Mouse (Mus musculus) heart, embryonic 11.5 days (tissue): ENCODE measurements around the gene Thap4. TPM values are rescaled to one million over a fixed set of nuclear protein-coding genes. Genes with fewer than 3 reads are reported as not detected.

Experiments used
- ATAC-seq: fragments of 200-750 bp; cut with Nextera tagmentation; replicated peaks from 2 replicates; pipeline ENCODE4 v1.8.0; 2017; ENCODE audit warnings: moderate library complexity; ENCODE audit not compliant: insufficient number of reproducible peaks, low FRiP score, low TSS enrichment
- H3K27ac ChIP-seq: fragments of 300-500 bp; sonication (generic); 2 replicates; pipeline ENCODE4 v1.5.1; 2014; ENCODE audit warnings: mild to moderate bottlenecking, low read depth, low read length
- H3K27me3 ChIP-seq: fragments of 300-500 bp; sonication (generic); 2 replicates; pipeline ENCODE4 v1.6.1; 2014; ENCODE audit warnings: mild to moderate bottlenecking, low read length, mixed read lengths; ENCODE audit not compliant: control insufficient read depth, insufficient read depth
- H3K36me3 ChIP-seq: fragments of 300-500 bp; sonication (generic); 2 replicates; pipeline ENCODE4 v1.6.1; 2014; ENCODE audit warnings: mild to moderate bottlenecking, low read length, moderate library complexity, mixed read lengths; ENCODE audit not compliant: control insufficient read depth, insufficient read depth
- H3K4me1 ChIP-seq: fragments of 300-500 bp; sonication (generic); 2 replicates; pipeline ENCODE4 v1.6.1; 2014; ENCODE audit warnings: low read length; ENCODE audit not compliant: control insufficient read depth, insufficient read depth
- H3K4me2 ChIP-seq: fragments of 300-500 bp; sonication (generic); 2 replicates; pipeline ENCODE4 v1.6.1; 2014; ENCODE audit warnings: mild to moderate bottlenecking, moderate library complexity
- H3K4me3 ChIP-seq: fragments of 300-500 bp; sonication (generic); 2 replicates; pipeline ENCODE4 v1.5.1; 2014; ENCODE audit warnings: low read depth, low read length
- H3K9ac ChIP-seq: fragments of 300-500 bp; sonication (generic); 2 replicates; pipeline ENCODE4 v1.6.1; 2014; ENCODE audit warnings: mild to moderate bottlenecking, low read depth, low read length, moderate library complexity
- H3K9me3 ChIP-seq: fragments of 300-500 bp; sonication (generic); replicated peaks from 2 replicates; pipeline ENCODE4 v1.6.1; 2016; ENCODE audit warnings: low read length; ENCODE audit not compliant: control insufficient read depth
- WGBS: fragments of 180-500 bp; shearing (Covaris S2); extraction: QIAGEN DNeasy Blood & Tissue Kit; methylation state at CpG from one replicate; pipeline ENCODE4 v1.1.7; 2014; ENCODE audit not compliant: insufficient replicate concordance; 5-methylcytosine and 5-hydroxymethylcytosine counted together
- polyA plus RNA-seq: library from polyadenylated mRNA; unstranded; fragments of >200 nt; fragmentation: Nextera tagmentation; extraction: Ambion mirVana; gene quantifications from 2 replicates; pipeline ENCODE4 v1.2.1, GENCODE M21; 2014

Gene Thap4
- polyA plus RNA-seq, 1 experiment from 2014 or later, result 49.5 TPM

- Histone ChIP-seq H3K9me3 (no peaks in the 10 kb centered on the region), H3K4me3 (no peak overlapping the region), H3K27me3 (no peaks in the 10 kb centered on the region), H3K4me1 (peaks cover 12% of the 10 kb centered on the region; the same call in 1 of the 2 replicates), H3K36me3 (no peaks in the 10 kb centered on the region), H3K9ac (no peak overlapping the region), H3K27ac (no peak overlapping the region), H3K4me2 (no peak overlapping the region)
- WGBS, result 82% methylated on average over 3 of the region's 3 CpGs
- no peak for ATAC-seq
Measured at GRCm38 (mm10) chr1:93735859-93736258, 18.8 kb downstream of the Thap4 start.

GRCm38 (mm10) chr1:93731880-93732281, 22.8 kb downstream of the Thap4 start:
- 17% methylated on average over 3 of the region's 3 CpGs for WGBS
- Histone ChIP-seq H3K9ac (peak overlapping the region; percentile 43; the same call in 1 of the 2 replicates), H3K4me3 (no peak overlapping the region), H3K4me2 (peak overlapping the region; percentile 34), H3K36me3 (no peaks in the 10 kb centered on the region), H3K27me3 (no peaks in the 10 kb centered on the region), H3K27ac (0 out of 2 replicates have a peak overlapping the region, but pooled peaks have one; percentile 16), H3K9me3 (no peaks in the 10 kb centered on the region), H3K4me1 (peaks cover 9% of the 10 kb centered on the region; the same call in 1 of the 2 replicates)
- ATAC-seq, result no peak

GRCm38 (mm10) chr1:93731103-93731502, 23.6 kb downstream of the Thap4 start:
- Histone ChIP-seq H3K4me1 (peaks cover 9% of the 10 kb centered on the region; the same call in 1 of the 2 replicates), H3K9me3 (no peaks in the 10 kb centered on the region), H3K4me3 (no peak overlapping the region), H3K4me2 (peak overlapping the region; percentile 36; the same call in 1 of the 2 replicates), H3K9ac (no peak overlapping the region), H3K36me3 (no peaks in the 10 kb centered on the region), H3K27ac (no peak overlapping the region; the same call in 1 of the 2 replicates), H3K27me3 (no peaks in the 10 kb centered on the region)
- no peak for ATAC-seq
- WGBS, result 84% methylated on average over 5 of the region's 5 CpGs

GRCm38 (mm10) chr1:93726974-93727373, 27.7 kb downstream of the Thap4 start:
- ATAC-seq, result peak; percentile 43
- no peak overlapping the region for H3K27ac ChIP-seq

GRCm38 (mm10) chr1:93726116-93726515, 28.5 kb downstream of the Thap4 start:
- Histone ChIP-seq H3K4me2 (no peak overlapping the region), H3K27ac (no peak overlapping the region), H3K4me1 (peaks cover 7% of the 10 kb centered on the region; the same call in 1 of the 2 replicates), H3K27me3 (no peaks in the 10 kb centered on the region), H3K4me3 (no peak overlapping the region), H3K36me3 (no peaks in the 10 kb centered on the region), H3K9me3 (no peaks in the 10 kb centered on the region), H3K9ac (no peak overlapping the region)
- 78% methylated on average over 3 of the region's 3 CpGs for WGBS
- ATAC-seq, result no peak

More at GRCm38 (mm10) chr1:93726974-93727373, 27.7 kb downstream of the Thap4 start:
- Histone ChIP-seq H3K9ac (no peak overlapping the region), H3K4me1 (peaks cover 13% of the 10 kb centered on the region; the same call in 1 of the 2 replicates), H3K27me3 (no peaks in the 10 kb centered on the region), H3K4me3 (no peak overlapping the region), H3K36me3 (no peaks in the 10 kb centered on the region), H3K9me3 (no peaks in the 10 kb centered on the region), H3K4me2 (no peak overlapping the region)
- WGBS, result 58% methylated on average over 3 of the region's 3 CpGs

GRCm38 (mm10) chr1:93725665-93726064, 29.0 kb downstream of the Thap4 start:
- no peaks in the 10 kb centered on the region for H3K27me3 ChIP-seq
- peak; percentile 40; the same call in 1 of the 2 replicates for ATAC-seq
- H3K4me2 ChIP-seq, result no peak overlapping the region
- WGBS, result 67% methylated on average over 5 of the region's 5 CpGs
- H3K4me3 ChIP-seq, result no peak overlapping the region
- no peaks in the 10 kb centered on the region for H3K9me3 ChIP-seq
- H3K9ac ChIP-seq, result no peak overlapping the region
- peaks cover 5% of the 10 kb centered on the region; the same call in 1 of the 2 replicates for H3K4me1 ChIP-seq
- H3K27ac ChIP-seq, result no peak overlapping the region
- no peaks in the 10 kb centered on the region for H3K36me3 ChIP-seq

- H3K4me1 ChIP-seq, result peaks cover 8% of the 10 kb centered on the region
- no peak for ATAC-seq
- H3K9ac ChIP-seq, result no peak overlapping the region
Measured at GRCm38 (mm10) chr1:93724623-93725022, 30.0 kb downstream of the Thap4 start.

GRCm38 (mm10) chr1:93721557-93721956, 33.1 kb downstream of the Thap4 start:
- WGBS, result 69% methylated on average over 7 of the region's 7 CpGs
- ATAC-seq, result no peak
- no peaks in the 10 kb centered on the region for H3K27me3 ChIP-seq
- no peak overlapping the region for H3K27ac ChIP-seq
- H3K4me1 ChIP-seq, result peaks cover 13% of the 10 kb centered on the region
- H3K4me3 ChIP-seq, result no peak overlapping the region
- no peak overlapping the region for H3K9ac ChIP-seq
- no peaks in the 10 kb centered on the region for H3K36me3 ChIP-seq
- no peak overlapping the region for H3K4me2 ChIP-seq
- no peaks in the 10 kb centered on the region for H3K9me3 ChIP-seq

More at GRCm38 (mm10) chr1:93724623-93725022, 30.0 kb downstream of the Thap4 start:
- no peaks in the 10 kb centered on the region for H3K36me3 ChIP-seq
- H3K27ac ChIP-seq, result no peak overlapping the region
- H3K9me3 ChIP-seq, result no peaks in the 10 kb centered on the region
- no peak overlapping the region for H3K4me3 ChIP-seq
- WGBS, result 86% methylated on average over 3 of the region's 3 CpGs
- no peaks in the 10 kb centered on the region for H3K27me3 ChIP-seq
- H3K4me2 ChIP-seq, result no peak overlapping the region

GRCm38 (mm10) chr1:93716166-93716565, 38.5 kb downstream of the Thap4 start:
- 68% methylated on average over 2 of the region's 2 CpGs for WGBS
- H3K27me3 ChIP-seq, result no peaks in the 10 kb centered on the region
- no peaks in the 10 kb centered on the region for H3K9me3 ChIP-seq
- peaks cover 3% of the 10 kb centered on the region; the same call in 1 of the 2 replicates for H3K36me3 ChIP-seq
- ATAC-seq, result no peak
- no peak overlapping the region for H3K9ac ChIP-seq
- no peak overlapping the region for H3K4me3 ChIP-seq
- peak overlapping the region; percentile 50; the same call in 1 of the 2 replicates for H3K27ac ChIP-seq
- H3K4me1 ChIP-seq, result peaks cover 10% of the 10 kb centered on the region; the same call in 1 of the 2 replicates
- no peak overlapping the region for H3K4me2 ChIP-seq
